Mouse (Mus musculus) hindbrain, embryonic 13.5 days (tissue): ENCODE results near the gene Ctnnd2. TPM values are rescaled to one million over a fixed set of nuclear protein-coding genes. Genes with fewer than 3 reads are reported as not detected.
A peak's percentile ranks its signal among the peaks of the same experiment; 100 is the strongest.

Experiments used
- ATAC-seq: fragments of 200-750 bp; cut with Nextera tagmentation; 2 replicates; pipeline ENCODE4 v1.8.0; 2017; ENCODE audit warnings: moderate TSS enrichment; ENCODE audit not compliant: low FRiP score
- H3K27ac ChIP-seq: fragments of 300-500 bp; sonication (generic); 2 replicates; pipeline ENCODE4 v1.5.1; 2015; ENCODE audit warnings: inconsistent platforms, mild to moderate bottlenecking, moderate library complexity
- H3K27me3 ChIP-seq: fragments of 300-500 bp; sonication (generic); 2 replicates; pipeline ENCODE4 v1.6.1; 2015; ENCODE audit warnings: mild to moderate bottlenecking, inconsistent platforms
- H3K36me3 ChIP-seq: fragments of 300-500 bp; sonication (generic); 2 replicates; pipeline ENCODE4 v1.6.1; 2015; ENCODE audit warnings: mild to moderate bottlenecking, inconsistent platforms
- H3K4me1 ChIP-seq: fragments of 300-500 bp; sonication (generic); replicated peaks from 2 replicates; pipeline ENCODE4 v1.6.1; 2015; ENCODE audit warnings: inconsistent platforms
- H3K4me2 ChIP-seq: fragments of 300-500 bp; sonication (generic); 2 replicates; pipeline ENCODE4 v1.6.1; 2015; ENCODE audit warnings: inconsistent platforms, mild to moderate bottlenecking, moderate library complexity
- H3K4me3 ChIP-seq: fragments of 300-500 bp; sonication (generic); 2 replicates; pipeline ENCODE4 v1.5.1; 2015; ENCODE audit warnings: mild to moderate bottlenecking, inconsistent platforms
- H3K9ac ChIP-seq: fragments of 300-500 bp; sonication (generic); 2 replicates; pipeline ENCODE4 v1.6.1; 2015; ENCODE audit warnings: mild to moderate bottlenecking, inconsistent platforms
- H3K9me3 ChIP-seq: fragments of 300-500 bp; sonication (generic); 2 replicates; pipeline ENCODE4 v1.6.1; 2016; ENCODE audit warnings: inconsistent platforms
- WGBS: fragments of 180-500 bp; shearing (Covaris S2); methylation state at CpG from one replicate; pipeline ENCODE4 v1.1.7; 2015; 5-methylcytosine and 5-hydroxymethylcytosine counted together
- polyA plus RNA-seq: library from polyadenylated mRNA; unstranded; fragments of >200 nt; fragmentation: Nextera tagmentation; extraction: Ambion mirVana; gene quantifications from 2 replicates; pipeline ENCODE4 v1.2.1, GENCODE M21; 2015

Ctnnd2 gene
- polyA plus RNA-seq, 1 experiment from 2014 or later: 59.6 TPM

DNA sequence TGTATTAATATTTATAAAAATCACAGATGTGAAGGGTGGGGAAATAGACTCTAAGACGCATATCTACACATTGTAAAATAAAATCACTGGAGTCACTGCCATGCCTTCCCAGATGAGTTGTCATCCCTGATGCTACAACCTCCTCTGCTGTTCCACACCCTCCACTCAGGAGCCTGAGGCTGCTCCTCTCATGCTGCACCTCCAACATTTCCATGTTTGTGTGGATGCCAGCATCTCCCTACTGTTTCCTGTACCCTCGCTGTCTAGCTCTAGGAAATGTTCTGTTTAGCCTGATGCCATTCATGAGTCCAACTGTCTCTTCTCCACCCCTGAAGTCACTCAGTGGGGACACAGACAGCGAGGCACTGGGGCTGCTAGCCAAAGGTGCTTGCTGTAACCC lies 620.9 kb downstream of the Ctnnd2 start:
- H3K4me1 ChIP-seq: no peaks in the 10 kb centered on the region
- no peaks in the 10 kb centered on the region for H3K9me3 ChIP-seq
- no peak overlapping the region for H3K4me3 ChIP-seq
- ATAC-seq: no peak
- H3K9ac ChIP-seq: no peak overlapping the region
- no peak overlapping the region for H3K4me2 ChIP-seq
- WGBS: 88% methylated on average over 3 of the region's 3 CpGs
- H3K27me3 ChIP-seq: no peaks in the 10 kb centered on the region
- H3K36me3 ChIP-seq: 0 out of 2 replicates have a peak, but pooled peaks cover 2% of the 10 kb centered on the region
- no peak overlapping the region for H3K27ac ChIP-seq

DNA sequence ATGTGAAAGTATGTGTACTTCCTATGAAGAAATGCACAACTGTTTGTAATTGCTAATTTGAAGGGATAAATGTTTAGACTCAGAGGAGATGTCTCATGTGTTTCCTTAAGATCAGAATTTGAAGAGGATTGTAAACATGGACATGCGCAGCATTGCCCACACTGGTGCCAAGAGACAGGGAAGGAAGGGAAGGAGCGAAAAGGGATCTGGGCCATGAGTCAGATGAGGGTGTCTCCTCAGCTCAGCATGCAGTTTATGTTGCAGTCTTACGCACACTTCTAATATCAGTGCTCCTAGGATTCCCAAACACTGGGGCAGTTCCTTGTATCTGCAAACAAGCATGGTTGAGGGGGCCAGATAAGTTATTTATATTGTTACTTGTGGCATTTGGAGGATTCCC lies 623.3 kb downstream of the Ctnnd2 start:
- Histone ChIP-seq H3K4me3 (no peak overlapping the region), H3K36me3 (no peaks in the 10 kb centered on the region), H3K27ac (no peak overlapping the region), H3K4me2 (no peak overlapping the region), H3K9ac (no peak overlapping the region), H3K9me3 (no peaks in the 10 kb centered on the region), H3K4me1 (no peaks in the 10 kb centered on the region), H3K27me3 (no peaks in the 10 kb centered on the region)
- ATAC-seq: no peak
- WGBS: 98% methylated on average over 3 of the region's 3 CpGs

DNA sequence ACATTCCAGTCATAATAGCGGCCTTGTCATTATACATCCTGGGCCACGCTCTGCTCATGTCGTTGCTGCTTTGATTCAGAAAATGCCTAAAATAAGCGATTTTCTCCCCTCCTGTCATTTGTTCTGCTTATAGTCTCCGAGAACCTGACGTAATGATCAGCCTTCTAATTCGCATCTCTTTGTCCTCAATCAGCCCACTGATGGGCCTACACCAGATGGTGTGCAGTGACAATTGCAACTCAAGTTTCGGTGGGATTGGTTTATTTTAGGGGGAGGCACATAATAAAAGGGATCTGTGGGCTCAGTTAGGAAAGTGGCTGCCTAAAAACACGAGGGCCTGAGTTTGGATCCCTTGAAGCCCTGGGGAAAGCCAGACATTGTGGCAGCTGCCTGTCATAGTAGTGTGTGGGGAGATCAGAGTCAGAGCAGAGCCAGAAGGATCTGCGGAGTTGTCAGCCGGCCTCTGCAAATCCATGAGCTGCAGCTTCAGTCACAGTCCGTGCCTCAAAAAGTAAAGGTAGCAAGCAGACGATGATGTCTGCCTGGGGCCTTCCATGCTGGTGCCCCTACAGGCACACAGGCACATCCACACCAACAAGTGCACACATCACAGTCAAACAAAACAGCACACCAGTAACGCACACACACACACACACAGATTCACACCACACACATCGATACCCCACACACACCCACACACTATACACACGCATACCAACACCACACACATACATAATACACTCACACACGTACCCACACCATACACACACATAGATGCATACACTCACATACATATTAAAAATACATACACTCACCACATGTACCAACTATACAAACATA lies 655.3 kb downstream of the Ctnnd2 start:
- Histone ChIP-seq H3K9me3 (no peaks in the 10 kb centered on the region), H3K4me2 (no peak overlapping the region), H3K27me3 (no peaks in the 10 kb centered on the region), H3K36me3 (no peaks in the 10 kb centered on the region), H3K9ac (no peak overlapping the region), H3K27ac (peak overlapping the region; percentile 73), H3K4me3 (no peak overlapping the region), H3K4me1 (0 out of 2 replicates have a peak, but pooled peaks cover 6% of the 10 kb centered on the region)
- WGBS: 65% methylated on average over 17 of the region's 17 CpGs
- peak; percentile 71 for ATAC-seq

DNA sequence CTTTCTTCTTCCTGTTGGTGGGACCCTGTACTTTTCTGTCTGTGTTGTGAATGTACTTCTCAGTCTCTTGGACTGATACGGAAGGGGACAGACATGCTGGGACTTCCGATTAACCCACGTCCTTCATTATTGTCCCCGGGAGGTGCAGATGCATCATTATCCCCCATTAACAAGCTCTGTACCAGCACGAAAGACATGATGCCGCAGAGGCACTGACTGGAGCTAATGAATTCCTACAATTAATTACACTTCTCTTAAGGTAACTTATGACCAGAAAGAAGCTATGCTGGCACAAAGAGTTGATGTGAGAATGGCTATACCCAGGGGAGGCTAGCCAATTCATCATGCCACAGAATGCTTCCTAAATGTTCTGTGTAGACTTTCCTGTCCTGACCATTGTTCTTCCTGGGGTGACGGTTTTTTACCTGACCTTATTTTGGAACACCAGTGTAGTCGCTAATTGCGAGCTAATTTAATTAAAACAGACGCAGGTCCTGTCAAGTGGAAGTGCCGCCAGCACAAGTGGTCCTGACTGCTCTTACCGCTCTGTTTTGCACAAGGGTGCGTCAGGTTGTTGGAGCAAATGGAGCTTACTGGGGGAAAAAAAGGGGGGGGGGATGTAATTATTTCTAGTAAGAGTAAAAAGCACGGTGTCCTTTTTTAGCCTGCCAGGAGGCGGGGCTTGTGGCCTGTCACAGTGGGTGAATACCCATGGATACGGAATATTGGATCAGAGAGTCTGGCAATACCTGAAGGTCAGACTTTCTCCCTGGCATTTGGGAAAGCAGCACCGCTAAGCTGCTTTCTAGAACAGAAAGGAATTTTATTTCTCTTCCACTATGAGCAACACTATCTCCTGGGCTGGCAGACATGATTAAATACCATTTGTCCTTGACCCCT lies 685.1 kb downstream of the Ctnnd2 start:
- no peaks in the 10 kb centered on the region for H3K9me3 ChIP-seq
- no peak overlapping the region for H3K4me3 ChIP-seq
- H3K4me1 ChIP-seq: peaks cover 33% of the 10 kb centered on the region
- no peaks in the 10 kb centered on the region for H3K27me3 ChIP-seq
- peak; percentile 29; the same call in 1 of the 2 replicates for ATAC-seq
- no peak overlapping the region for H3K9ac ChIP-seq
- no peak overlapping the region for H3K4me2 ChIP-seq
- H3K27ac ChIP-seq: peak overlapping the region; percentile 48; the same call in 1 of the 2 replicates
- WGBS: 53% methylated on average over 17 of the region's 17 CpGs
- no peaks in the 10 kb centered on the region for H3K36me3 ChIP-seq

DNA sequence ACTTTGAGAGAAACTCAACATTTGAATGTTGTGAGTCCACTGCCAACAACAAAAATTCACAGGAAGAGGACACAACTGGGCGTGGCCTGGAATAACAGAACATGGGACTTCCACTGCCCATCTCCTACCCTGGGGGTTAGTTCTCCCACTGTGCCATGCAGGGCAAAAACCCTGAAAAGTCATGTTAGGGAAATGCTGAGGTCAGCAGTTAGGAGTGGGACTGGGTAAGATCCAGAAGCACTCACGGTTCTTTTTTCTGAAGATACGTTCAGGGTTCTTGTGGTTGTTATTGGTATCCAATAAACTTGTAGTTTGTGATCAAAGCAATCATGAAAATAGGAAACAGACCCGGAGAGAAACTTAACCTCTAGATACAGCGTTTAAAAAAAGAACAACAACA lies 695.0 kb downstream of the Ctnnd2 start:
- WGBS: 93% methylated on average over 5 of the region's 5 CpGs
- Histone ChIP-seq H3K9ac (no peak overlapping the region), H3K9me3 (no peaks in the 10 kb centered on the region), H3K4me2 (no peak overlapping the region), H3K27ac (no peak overlapping the region), H3K36me3 (no peaks in the 10 kb centered on the region), H3K4me1 (no peaks in the 10 kb centered on the region), H3K27me3 (no peaks in the 10 kb centered on the region), H3K4me3 (no peak overlapping the region)
- no peak for ATAC-seq

DNA sequence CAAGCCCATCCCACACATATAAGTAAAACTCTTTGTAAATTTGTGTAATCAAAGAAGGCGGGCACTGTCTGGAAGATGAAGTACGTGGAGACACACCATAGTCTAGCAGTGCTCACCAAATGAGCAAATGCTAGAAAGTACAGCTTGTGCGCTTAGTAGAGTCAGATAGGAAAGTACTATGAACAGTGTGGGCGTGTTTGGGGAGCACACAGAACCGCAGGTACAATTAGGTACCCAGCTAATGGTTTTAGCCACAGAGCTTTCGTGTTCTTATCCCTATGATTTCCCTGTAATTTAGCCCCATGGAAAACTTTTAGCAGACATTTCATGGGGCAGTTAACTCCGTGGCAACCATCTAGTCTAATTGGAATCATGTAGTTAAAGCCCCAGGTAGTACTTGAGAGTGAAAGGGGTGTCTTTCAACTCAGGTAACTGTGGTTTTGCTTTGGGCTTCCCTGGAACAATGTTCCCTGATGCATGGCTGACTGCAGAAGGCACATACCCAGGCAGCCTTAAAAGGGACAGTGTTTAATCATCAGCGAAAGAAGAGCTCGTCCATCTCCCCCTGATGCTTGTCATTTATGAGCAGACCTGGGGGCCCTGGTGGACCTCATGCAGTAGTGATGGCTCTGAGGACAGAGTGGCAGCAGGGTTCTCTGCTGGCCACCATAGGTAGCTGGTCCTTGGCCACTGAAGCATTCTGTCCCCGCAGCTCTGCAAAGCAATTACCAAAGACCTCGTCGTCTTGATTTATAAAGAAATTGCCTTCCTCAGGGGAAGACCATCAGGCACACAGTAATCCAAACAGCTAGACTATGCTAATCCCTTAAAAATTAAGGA lies 697.5 kb downstream of the Ctnnd2 start:
- WGBS: 80% methylated on average over 12 of the region's 12 CpGs
- no peak overlapping the region for H3K4me2 ChIP-seq
- no peak for ATAC-seq
- no peaks in the 10 kb centered on the region for H3K4me1 ChIP-seq
- H3K9me3 ChIP-seq: no peaks in the 10 kb centered on the region
- H3K27me3 ChIP-seq: no peaks in the 10 kb centered on the region
- no peak overlapping the region for H3K27ac ChIP-seq
- no peak overlapping the region for H3K9ac ChIP-seq
- H3K4me3 ChIP-seq: no peak overlapping the region
- no peaks in the 10 kb centered on the region for H3K36me3 ChIP-seq

DNA sequence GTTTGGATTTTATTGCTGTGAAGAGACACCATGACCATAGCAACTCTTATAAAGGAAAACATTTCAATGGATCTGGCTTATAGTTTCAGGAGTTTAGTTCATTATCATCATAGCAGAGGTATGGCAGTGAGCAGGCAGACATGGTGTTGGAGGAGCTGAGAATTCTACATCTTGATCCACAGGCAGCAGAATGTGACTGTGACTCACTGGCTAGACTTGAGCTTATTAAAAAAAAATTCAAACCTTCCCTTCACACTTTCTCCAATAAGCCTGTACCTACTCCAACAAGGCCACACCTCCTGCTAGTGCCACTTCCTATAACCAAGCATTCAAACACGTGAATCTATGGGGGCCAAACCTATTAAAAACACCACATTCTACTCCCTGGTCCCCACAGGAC lies 703.1 kb downstream of the Ctnnd2 start:
- H3K9ac ChIP-seq: no peak overlapping the region
- H3K4me1 ChIP-seq: no peaks in the 10 kb centered on the region
- no peaks in the 10 kb centered on the region for H3K36me3 ChIP-seq
- no peak for ATAC-seq
- no peak overlapping the region for H3K4me3 ChIP-seq
- H3K27me3 ChIP-seq: no peaks in the 10 kb centered on the region
- H3K4me2 ChIP-seq: no peak overlapping the region
- H3K27ac ChIP-seq: no peak overlapping the region
- 93% methylated on average over 1 of the region's 1 CpGs for WGBS
- H3K9me3 ChIP-seq: no peaks in the 10 kb centered on the region

DNA sequence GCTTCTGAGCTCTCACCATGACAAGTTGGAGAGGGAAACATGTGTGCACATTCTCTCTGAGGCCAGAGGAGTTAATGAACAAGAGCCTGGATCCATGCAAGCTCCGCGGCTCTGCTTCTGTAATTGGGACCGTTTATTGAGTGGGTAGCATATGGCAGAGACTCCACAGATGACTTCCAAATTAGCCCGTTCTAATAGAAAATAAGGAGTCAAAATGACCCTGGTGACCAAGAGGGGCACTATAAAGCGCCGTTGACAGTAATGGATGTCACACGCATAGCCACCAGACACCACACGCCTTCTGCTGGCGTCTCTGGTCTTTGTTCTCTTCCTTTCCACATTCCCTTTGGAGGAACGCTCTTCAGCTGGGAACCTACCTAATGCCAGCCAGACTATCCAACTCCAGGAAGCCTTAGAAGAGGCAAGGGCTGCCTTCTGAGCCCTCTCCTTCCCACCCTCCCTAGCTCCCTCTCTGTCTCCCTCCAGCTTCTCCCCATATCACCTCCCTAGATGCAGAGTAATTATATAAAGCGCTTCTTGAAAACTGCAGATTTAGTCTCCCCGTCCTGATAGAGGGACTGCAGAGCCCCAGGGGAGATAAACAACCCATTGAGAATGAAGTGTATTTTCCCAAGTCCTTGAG lies 712.4 kb downstream of the Ctnnd2 start:
- H3K4me1 ChIP-seq: peaks cover 14% of the 10 kb centered on the region
- peak overlapping the region; percentile 64 for H3K27ac ChIP-seq
- ATAC-seq: peak; percentile 72
- H3K4me2 ChIP-seq: no peak overlapping the region
- H3K27me3 ChIP-seq: no peaks in the 10 kb centered on the region
- no peak overlapping the region for H3K4me3 ChIP-seq
- no peak overlapping the region for H3K9ac ChIP-seq
- no peaks in the 10 kb centered on the region for H3K9me3 ChIP-seq
- WGBS: 54% methylated on average over 12 of the region's 12 CpGs
- H3K36me3 ChIP-seq: peaks cover 18% of the 10 kb centered on the region

DNA sequence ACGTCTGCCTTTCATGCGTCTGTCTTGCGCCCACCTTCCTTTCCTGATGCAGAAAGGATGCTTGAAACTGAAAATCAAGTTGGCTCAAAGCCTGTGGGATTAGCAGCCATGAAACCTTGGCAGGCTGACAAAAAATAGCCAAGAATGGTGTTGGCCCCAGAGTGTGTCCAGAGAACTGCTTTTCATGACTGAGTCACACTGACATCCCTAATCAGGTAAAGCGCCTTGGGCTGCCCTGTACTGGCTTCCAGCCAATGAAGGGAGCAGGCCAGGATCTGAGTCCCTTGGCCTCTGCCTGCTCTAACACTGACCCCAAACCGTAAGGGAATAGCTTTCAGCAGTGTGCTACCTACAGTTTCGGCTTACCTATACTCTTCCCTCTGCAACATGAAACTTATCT lies 713.0 kb downstream of the Ctnnd2 start:
- no peaks in the 10 kb centered on the region for H3K27me3 ChIP-seq
- peak overlapping the region; percentile 64; the same call in 1 of the 2 replicates for H3K27ac ChIP-seq
- no peaks in the 10 kb centered on the region for H3K9me3 ChIP-seq
- no peak overlapping the region for H3K9ac ChIP-seq
- ATAC-seq: 0 out of 2 replicates have a peak, but pooled peaks have one; percentile 40
- H3K4me3 ChIP-seq: no peak overlapping the region
- H3K4me2 ChIP-seq: no peak overlapping the region
- WGBS: 68% methylated on average over 6 of the region's 6 CpGs
- peaks cover 14% of the 10 kb centered on the region for H3K4me1 ChIP-seq
- peaks cover 18% of the 10 kb centered on the region for H3K36me3 ChIP-seq

DNA sequence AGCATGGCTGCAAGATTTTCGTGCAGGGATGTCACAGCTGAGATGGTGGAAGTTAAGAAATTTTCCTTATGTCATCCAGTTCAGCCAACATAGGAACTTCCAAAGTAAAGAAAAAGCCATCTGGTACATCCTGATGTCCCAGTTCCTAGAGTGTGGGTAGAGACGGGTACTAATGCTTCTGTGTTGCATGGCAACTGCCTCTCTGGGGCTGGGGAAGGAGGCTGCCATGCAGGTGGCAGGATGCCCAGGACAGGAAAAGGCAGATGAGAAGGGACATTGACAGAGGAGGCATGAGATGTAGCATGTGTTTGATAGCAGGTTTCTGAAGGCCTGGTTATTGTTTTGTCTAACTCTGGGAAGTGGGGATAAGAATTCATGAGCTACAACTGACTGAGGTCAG lies 715.2 kb downstream of the Ctnnd2 start:
- H3K27ac ChIP-seq: no peak overlapping the region
- H3K4me1 ChIP-seq: peaks cover 14% of the 10 kb centered on the region
- no peak for ATAC-seq
- peaks cover 18% of the 10 kb centered on the region for H3K36me3 ChIP-seq
- no peak overlapping the region for H3K4me2 ChIP-seq
- H3K9me3 ChIP-seq: no peaks in the 10 kb centered on the region
- 74% methylated on average over 2 of the region's 2 CpGs for WGBS
- H3K27me3 ChIP-seq: no peaks in the 10 kb centered on the region
- H3K9ac ChIP-seq: no peak overlapping the region
- H3K4me3 ChIP-seq: no peak overlapping the region

DNA sequence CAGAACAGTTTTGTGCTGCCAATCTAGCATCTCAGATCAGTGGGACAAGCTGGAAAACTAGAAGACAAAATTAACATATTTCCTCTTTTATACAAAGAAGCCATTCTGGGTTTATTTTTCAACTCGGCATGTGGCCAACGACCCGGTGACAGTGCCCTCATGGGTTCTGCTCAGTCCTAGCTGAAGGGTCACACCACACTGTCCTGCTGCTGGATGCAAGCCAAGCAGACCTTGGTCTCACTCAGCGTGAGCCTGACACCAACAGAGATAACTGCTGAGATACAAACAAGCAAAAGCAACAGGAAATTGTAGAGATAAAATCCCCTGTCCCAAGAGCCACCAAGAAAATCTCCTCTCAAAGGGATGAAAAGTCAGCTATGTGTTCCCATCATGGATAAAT lies 719.6 kb downstream of the Ctnnd2 start:
- 62% methylated on average over 4 of the region's 4 CpGs for WGBS

More for the DNA sequence above, 719.6 kb downstream of the Ctnnd2 start:
- H3K9me3 ChIP-seq: no peaks in the 10 kb centered on the region
- no peak overlapping the region for H3K9ac ChIP-seq
- H3K27ac ChIP-seq: no peak overlapping the region
- H3K27me3 ChIP-seq: no peaks in the 10 kb centered on the region
- no peaks in the 10 kb centered on the region for H3K4me1 ChIP-seq
- peaks cover 35% of the 10 kb centered on the region for H3K36me3 ChIP-seq
- ATAC-seq: no peak
- no peak overlapping the region for H3K4me3 ChIP-seq
- H3K4me2 ChIP-seq: no peak overlapping the region
